Mouse (Mus musculus) kidney, postnatal 14 days (tissue): ENCODE data around the gene Fam192a.

Experiments used
- DNase-seq: peaks from one replicate; pipeline ENCODE4 v3.0.0; 2022; ENCODE audit warnings: mixed read lengths

Gene Fam192a

DNA sequence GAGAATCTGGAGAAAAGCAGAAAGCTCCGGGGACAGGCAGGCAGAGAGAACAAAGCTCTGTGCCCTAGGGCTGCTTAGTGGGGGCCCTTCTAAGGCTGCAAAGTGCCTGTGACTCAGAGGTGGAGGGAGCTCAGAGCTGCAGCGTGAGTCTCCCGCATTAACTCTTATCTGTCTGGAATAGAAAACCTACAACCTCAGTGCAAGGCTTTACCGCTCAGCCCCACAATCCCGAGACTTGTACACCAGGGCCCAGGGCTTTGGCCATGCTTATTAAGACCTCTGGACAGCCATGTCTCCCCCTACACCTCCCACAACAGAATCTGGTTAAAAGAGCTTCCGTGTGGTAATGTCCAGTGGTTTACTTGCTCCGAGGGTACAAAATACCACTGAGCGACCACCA lies 69.8 kb downstream of the Fam192a start:
- DNase-seq, result no peak

DNA sequence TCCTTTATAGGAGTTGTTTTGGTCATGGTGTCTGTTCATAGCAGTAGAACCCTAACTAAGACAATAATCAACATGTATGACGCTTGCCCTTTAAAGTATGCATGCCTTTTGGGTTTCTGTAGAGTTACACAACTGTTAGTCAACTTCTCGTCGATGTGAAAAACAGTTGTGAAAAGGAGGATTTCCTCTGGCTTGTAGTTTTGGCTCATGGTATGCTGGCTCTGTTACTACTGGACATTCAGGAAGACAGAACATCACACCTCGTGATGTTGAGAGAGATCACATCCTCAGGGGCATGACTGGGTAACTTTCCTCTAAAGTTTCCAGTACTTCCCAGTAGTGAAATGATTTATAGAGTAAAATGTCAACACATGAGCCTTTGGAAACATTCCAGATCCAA lies 71.2 kb downstream of the Fam192a start:
- DNase-seq, result no peak

DNA sequence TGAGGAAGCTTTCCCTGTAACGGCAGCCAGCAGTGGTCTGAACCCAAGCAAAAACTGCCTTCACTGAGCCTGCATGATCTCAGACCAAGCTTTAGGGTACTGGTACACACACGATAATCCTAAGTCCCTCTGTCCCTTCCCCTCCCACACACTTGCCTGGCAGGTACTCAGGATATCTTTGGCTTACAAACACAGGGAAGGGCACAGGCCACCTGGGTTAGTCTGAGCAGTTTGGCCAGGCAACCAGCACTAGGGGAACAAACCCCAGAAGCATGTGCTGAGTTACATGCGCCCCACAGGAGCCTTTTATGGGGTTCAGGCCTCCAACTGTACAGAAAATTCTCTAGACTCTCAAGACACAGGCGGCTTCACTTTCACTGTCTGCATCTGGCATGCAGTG lies 71.9 kb downstream of the Fam192a start:
- no peak for DNase-seq

DNA sequence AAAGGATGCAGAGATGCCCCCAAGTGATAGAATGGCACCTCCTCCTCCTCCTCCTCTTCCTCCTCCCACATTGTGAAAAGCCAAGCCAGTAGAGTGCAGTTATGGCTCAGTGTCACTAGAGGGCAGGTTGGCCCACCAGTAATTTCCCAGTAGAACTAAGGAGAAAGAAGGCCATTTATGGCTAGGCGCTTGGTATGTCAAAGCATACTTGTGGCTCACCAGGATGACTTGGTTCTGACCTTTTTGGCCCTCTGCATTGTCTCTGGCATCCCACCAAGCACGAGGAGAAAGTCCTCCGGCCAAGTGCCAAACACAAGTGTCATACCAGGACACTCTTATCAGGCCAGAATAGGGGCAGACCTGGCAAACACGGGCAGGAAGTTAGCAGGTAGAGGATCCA lies 73.6 kb downstream of the Fam192a start:
- DNase-seq, result peak; percentile 69

- no peak for DNase-seq
Measured at GRCm38 (mm10) chr8:94527178-94527577, 74.6 kb downstream of the Fam192a start.

GRCm38 (mm10) chr8:94524554-94524953 lies 77.2 kb downstream of the Fam192a start:
- no peak for DNase-seq
